Mouse (Mus musculus) lung, postnatal 4 days (tissue): ENCODE measurements around the gene Ankfn1.
A peak's percentile ranks its signal among the peaks of the same experiment; 100 is the strongest.

Source experiments
- DNase-seq, 2 experiments: peaks; one replicate each; pipeline ENCODE4 v3.0.0; 2021

The Ankfn1 gene

GRCm38 (mm10) chr11:89673916-89674507 lies 103.4 kb downstream of the Ankfn1 start:
- no peak for DNase-seq

DNA sequence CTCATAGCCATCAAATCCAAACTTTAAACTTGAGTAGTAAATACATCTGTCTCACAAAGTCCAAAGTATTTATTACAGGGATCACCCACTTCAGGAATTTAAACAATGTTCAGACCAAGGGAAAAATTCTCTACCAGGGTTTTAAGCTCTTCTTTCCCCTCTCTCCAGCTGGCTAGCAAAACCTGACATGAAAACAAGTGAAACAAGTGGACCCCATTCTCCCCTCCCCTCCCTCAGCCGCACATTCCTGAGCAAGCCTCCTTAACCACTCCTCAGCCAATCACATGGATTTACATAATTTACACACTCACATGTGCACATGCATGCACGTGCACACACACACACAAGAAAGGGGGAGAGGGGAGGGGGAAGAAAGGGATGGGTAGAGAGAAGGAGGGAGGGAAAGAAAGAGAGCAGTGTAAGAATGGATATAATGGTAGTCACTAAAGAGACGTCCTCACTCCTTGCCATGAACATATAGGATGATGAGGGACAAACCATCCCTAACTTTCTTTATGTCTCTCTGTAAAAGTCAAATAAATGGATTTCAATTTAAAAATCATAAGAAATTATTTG lies 104.9 kb downstream of the Ankfn1 start:
- no peak for DNase-seq

DNA sequence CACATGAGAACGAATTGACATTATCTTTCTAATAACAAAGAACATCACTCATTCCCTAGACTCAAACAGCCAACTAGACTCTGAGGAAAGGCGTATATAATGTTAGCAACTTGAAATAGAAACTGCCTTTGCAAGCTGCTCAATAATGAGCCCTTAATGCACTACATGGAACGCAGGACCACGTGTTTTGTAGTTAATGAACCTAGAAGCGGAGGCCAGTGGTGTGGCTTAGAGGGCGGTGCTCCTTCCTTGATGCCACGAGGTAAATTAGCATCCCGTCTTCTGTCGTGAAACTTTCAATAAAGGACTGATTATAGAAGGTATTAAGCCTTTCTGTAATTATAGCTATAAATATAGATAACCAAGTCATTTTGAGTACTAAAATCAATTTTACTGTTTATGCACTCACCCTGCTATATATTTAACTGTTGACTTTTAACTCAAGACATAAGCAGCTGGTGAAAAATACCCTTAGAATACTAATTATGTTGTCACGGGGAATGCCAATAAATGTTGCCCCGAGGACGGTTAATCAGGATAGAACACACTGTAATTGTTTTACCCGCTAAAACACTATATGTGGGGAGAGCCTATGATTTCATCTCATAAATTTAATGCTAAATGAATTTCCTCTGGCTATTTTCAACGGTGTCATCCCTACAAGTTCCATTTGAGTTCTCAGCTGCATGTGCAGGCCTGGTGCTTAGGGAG lies 112.1 kb downstream of the Ankfn1 start:
- no peak for DNase-seq

- DNase-seq: no peak
Observed at GRCm38 (mm10) chr11:89659048-89659447, 118.4 kb downstream of the Ankfn1 start.

DNA sequence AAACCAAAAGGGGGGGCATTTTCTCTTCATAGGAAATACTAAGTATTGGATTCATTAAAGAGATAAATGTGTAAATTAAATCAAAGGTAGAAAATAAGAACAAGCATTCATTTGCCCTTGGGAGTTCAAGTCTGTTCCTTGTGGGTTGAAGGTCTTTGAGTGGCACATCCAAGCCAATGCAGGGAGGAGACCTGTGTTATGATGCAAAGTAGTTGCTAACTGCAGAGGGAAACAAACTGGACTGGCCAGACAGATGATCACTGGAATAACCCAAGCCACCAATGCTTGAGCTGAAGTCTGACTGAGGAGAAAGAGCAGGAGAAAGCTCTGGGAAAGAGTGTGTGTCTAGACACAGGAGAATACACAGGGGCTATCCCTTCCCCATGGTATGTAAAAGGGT lies 120.9 kb downstream of the Ankfn1 start:
- no peak for DNase-seq

- DNase-seq: no peak
Observed at GRCm38 (mm10) chr11:89635740-89636139, 141.7 kb downstream of the Ankfn1 start.

- no peak for DNase-seq
Observed at GRCm38 (mm10) chr11:89631315-89631714, 146.1 kb downstream of the Ankfn1 start.

DNA sequence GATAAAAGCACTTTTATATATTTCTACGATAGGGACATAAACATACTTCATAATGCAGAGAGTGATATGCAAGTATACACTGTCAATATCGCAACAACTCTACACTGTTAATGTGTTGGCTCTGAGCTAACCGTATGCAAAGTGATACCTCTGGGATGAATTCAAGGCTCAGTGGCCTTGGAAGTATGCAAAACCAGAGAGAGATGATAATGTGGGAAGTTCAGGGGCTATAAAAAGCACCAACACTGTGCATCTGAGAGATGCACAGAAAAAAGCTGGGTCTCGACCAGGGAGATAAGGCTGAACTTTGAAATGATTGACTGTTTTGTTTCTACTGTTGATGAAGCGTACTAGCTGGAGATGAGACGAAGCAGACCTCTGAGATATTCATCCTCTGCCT lies 148.9 kb downstream of the Ankfn1 start:
- DNase-seq: no peak

DNA sequence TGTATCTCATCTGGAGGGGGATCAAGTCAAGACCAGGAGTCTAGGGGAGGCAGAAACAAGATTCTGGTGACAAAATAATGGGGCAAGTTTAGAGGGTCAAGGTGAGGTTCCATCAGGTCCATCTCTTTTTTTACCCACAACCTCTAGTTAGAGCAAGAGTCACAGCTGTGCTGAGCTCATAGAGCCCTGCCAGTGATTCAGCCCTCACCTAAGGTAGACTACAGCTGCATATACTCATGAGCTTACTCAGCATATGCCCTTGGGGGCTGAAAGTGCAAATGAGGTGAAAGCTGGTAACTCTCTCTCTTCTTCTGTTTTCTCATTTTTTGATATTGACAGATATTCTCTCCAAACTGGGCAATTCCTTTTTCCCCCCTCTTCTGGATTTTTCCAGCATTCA lies 150.2 kb downstream of the Ankfn1 start:
- DNase-seq: no peak

GRCm38 (mm10) chr11:89623698-89624445 lies 153.6 kb downstream of the Ankfn1 start:
- no peak for DNase-seq

DNA sequence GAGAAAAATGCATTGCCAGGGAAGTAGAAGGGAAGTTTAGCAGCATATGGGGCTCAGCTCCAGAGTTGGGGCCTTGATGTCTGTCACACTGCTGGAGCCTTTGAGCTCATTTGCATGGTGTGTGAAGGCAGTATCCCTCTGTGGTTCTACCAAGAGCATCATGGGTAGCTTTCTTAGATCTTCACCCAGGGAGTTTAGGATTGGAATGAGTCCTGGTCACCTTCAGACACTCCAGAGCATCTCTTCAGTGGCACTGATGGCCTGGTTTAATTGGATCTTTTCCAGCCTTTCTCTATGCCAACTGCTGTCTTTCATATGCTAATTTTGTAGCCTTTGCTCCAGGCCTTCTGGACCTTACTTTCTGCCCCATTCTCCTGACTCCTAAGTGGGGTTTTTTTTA lies 157.5 kb downstream of the Ankfn1 start:
- no peak for DNase-seq

DNA sequence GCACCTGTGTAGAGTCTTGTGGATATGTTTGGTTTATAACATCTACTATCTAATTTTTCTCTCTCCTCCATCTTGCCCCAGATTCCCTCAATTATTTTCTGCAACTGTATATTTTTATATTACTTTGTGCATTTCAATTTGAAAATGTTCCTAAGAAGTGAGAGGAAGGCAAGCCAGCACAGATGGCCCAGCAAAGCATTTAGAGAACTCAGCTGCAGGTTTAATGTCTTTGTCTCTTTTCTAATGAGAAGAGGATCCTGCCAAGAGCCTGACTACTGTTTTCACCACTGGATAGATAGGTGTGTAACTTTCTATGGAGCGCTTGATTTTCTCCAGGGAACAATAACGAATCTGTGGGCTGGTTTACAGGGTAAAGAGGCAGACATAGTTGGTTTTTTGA lies 161.6 kb downstream of the Ankfn1 start:
- DNase-seq: no peak

GRCm38 (mm10) chr11:89611596-89611995 lies 165.9 kb downstream of the Ankfn1 start:
- no peak for DNase-seq

DNA sequence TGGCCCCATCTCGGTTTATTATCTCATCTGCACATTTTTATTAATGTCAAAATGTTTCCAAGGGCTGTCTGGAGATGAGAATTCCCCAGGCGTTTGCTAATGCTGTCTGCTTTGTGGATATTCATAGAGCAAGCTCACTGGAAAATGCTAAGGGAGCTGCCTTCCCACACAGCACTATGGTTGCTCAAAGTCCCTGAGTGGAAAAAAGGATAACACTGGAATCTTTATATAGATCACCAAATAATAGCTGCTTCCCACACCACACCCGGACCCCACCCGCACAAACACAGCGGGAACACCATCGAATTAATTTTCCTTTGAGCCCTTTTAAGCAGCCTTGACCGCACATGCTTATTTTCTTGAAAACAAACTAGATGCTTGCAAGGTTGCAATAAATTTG lies 169.4 kb downstream of the Ankfn1 start:
- no peak for DNase-seq

GRCm38 (mm10) chr11:89607270-89607669 lies 170.2 kb downstream of the Ankfn1 start:
- DNase-seq: no peak

DNA sequence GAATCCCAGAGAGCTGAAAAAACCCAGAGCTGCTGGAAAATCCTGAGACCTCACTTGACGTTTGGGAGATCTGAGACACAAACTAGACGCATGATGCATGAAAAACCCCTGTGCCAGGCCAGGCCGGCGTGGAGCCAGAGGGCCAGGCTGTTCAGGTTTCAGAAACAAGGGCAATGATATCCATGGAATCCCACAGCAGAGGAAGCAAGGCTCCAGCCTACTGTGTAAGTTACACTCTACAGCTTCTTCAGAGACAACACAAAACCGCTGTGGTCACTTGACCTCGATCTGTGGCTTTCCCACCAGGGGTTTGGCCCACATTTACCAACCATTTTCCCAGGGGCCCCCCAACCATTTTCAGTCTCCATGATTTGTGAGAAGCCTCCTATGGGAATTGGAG lies 171.1 kb downstream of the Ankfn1 start:
- no peak for DNase-seq

- no peak for DNase-seq
Observed at GRCm38 (mm10) chr11:89602966-89603365, 174.5 kb downstream of the Ankfn1 start.

GRCm38 (mm10) chr11:89600921-89601515 lies 176.4 kb downstream of the Ankfn1 start:
- peak; percentile 6 to 62 for DNase-seq

GRCm38 (mm10) chr11:89590273-89590874 lies 187.1 kb downstream of the Ankfn1 start:
- peak; percentile 11 to 25 for DNase-seq

GRCm38 (mm10) chr11:89586341-89586740 lies 191.1 kb downstream of the Ankfn1 start:
- no peak for DNase-seq

GRCm38 (mm10) chr11:89579826-89580225 lies 197.6 kb downstream of the Ankfn1 start:
- no peak for DNase-seq

- no peak for DNase-seq
Observed at GRCm38 (mm10) chr11:89579111-89579510, 198.3 kb downstream of the Ankfn1 start.
